Mouse (Mus musculus): ENCODE measurements at regions not wholly inside any gene's neighbourhood (a gene's known extent, or its start where the extent isn't known, plus 50 kb on each side); places are given as distances from the start of the nearest gene placed in this dataset.

GRCm38 (mm10) chr15:86645244-86645643 lies 431.0 kb downstream of the Tbc1d22a start:
- no peak overlapping the region for H3K4me3 ChIP-seq (replicated peaks)
- WGBS, result 90% methylated on average over 9 of the region's 9 CpGs
- no peak overlapping the region for H3K9ac ChIP-seq
- no peak for ATAC-seq (ENCODE audit: low FRiP score)
- H3K27me3 ChIP-seq, result no peaks in the 10 kb centered on the region
- no peak overlapping the region for H3K4me2 ChIP-seq
- H3K4me1 ChIP-seq, result no peaks in the 10 kb centered on the region
- H3K9me3 ChIP-seq, result no peaks in the 10 kb centered on the region
- no peak overlapping the region for H3K27ac ChIP-seq
- H3K36me3 ChIP-seq (replicated peaks), result no peaks in the 10 kb centered on the region

- H3K27me3 ChIP-seq, result no peaks in the 10 kb centered on the region
- H3K36me3 ChIP-seq (replicated peaks), result no peaks in the 10 kb centered on the region
- no peaks in the 10 kb centered on the region for H3K9me3 ChIP-seq
- no peak overlapping the region for H3K27ac ChIP-seq
- no peak overlapping the region for H3K9ac ChIP-seq
- H3K4me3 ChIP-seq (replicated peaks), result no peak overlapping the region
- no peaks in the 10 kb centered on the region for H3K4me1 ChIP-seq
- no peak for ATAC-seq (ENCODE audit: low FRiP score)
- WGBS, result 89% methylated on average over 3 of the region's 3 CpGs
- no peak overlapping the region for H3K4me2 ChIP-seq
These were observed 433.9 kb downstream of the Tbc1d22a start for GRCm38 (mm10) chr15:86648131-86648530.

GRCm38 (mm10) chr15:86673096-86673520 lies 458.8 kb downstream of the Tbc1d22a start:
- no peak overlapping the region for H3K9ac ChIP-seq
- H3K4me1 ChIP-seq, result peaks cover 5% of the 10 kb centered on the region
- peak; percentile 57; the same call in 1 of the 2 replicates for ATAC-seq (ENCODE audit: low FRiP score)
- H3K27me3 ChIP-seq, result no peaks in the 10 kb centered on the region
- 21% methylated on average over 9 of the region's 9 CpGs for WGBS
- no peaks in the 10 kb centered on the region for H3K9me3 ChIP-seq
- H3K27ac ChIP-seq, result no peak overlapping the region
- no peak overlapping the region for H3K4me2 ChIP-seq
- no peak overlapping the region for H3K4me3 ChIP-seq (replicated peaks)
- H3K36me3 ChIP-seq (replicated peaks), result no peaks in the 10 kb centered on the region

GRCm38 (mm10) chr15:86677016-86677415 lies 462.8 kb downstream of the Tbc1d22a start:
- no peak overlapping the region for H3K4me3 ChIP-seq (replicated peaks)
- H3K27me3 ChIP-seq, result no peaks in the 10 kb centered on the region
- H3K36me3 ChIP-seq (replicated peaks), result no peaks in the 10 kb centered on the region
- no peaks in the 10 kb centered on the region for H3K9me3 ChIP-seq
- H3K27ac ChIP-seq, result no peak overlapping the region
- H3K9ac ChIP-seq, result no peak overlapping the region
- H3K4me2 ChIP-seq, result no peak overlapping the region
- peaks cover 5% of the 10 kb centered on the region; the same call in 1 of the 2 replicates for H3K4me1 ChIP-seq
- ATAC-seq (ENCODE audit: low FRiP score), result no peak
- 85% methylated on average over 7 of the region's 7 CpGs for WGBS

GRCm38 (mm10) chr15:86683081-86683480 lies 468.8 kb downstream of the Tbc1d22a start:
- H3K36me3 ChIP-seq (replicated peaks), result no peaks in the 10 kb centered on the region
- no peaks in the 10 kb centered on the region; the same call in 1 of the 2 replicates for H3K4me1 ChIP-seq
- H3K4me3 ChIP-seq (replicated peaks), result no peak overlapping the region
- H3K27ac ChIP-seq, result no peak overlapping the region
- H3K9ac ChIP-seq, result no peak overlapping the region
- WGBS, result 95% methylated on average over 12 of the region's 12 CpGs
- H3K4me2 ChIP-seq, result no peak overlapping the region
- H3K9me3 ChIP-seq, result no peaks in the 10 kb centered on the region
- H3K27me3 ChIP-seq, result no peaks in the 10 kb centered on the region
- no peak for ATAC-seq (ENCODE audit: low FRiP score)

GRCm38 (mm10) chr15:86689694-86690093 lies 475.4 kb downstream of the Tbc1d22a start:
- 64% methylated on average over 8 of the region's 8 CpGs for WGBS
- Histone ChIP-seq H3K4me3 (replicated peaks) (no peak overlapping the region), H3K9me3 (no peaks in the 10 kb centered on the region), H3K27ac (no peak overlapping the region), H3K4me2 (no peak overlapping the region), H3K36me3 (replicated peaks) (no peaks in the 10 kb centered on the region), H3K9ac (no peak overlapping the region), H3K4me1 (no peaks in the 10 kb centered on the region), H3K27me3 (no peaks in the 10 kb centered on the region)
- ATAC-seq (ENCODE audit: low FRiP score), result no peak

GRCm38 (mm10) chr15:86696806-86697205 lies 482.5 kb downstream of the Tbc1d22a start:
- no peaks in the 10 kb centered on the region for H3K36me3 ChIP-seq (replicated peaks)
- WGBS, result 69% methylated on average over 4 of the region's 4 CpGs
- H3K4me1 ChIP-seq, result no peaks in the 10 kb centered on the region
- no peak overlapping the region for H3K27ac ChIP-seq
- no peak overlapping the region for H3K4me2 ChIP-seq
- H3K9me3 ChIP-seq, result no peaks in the 10 kb centered on the region
- no peaks in the 10 kb centered on the region for H3K27me3 ChIP-seq
- H3K9ac ChIP-seq, result no peak overlapping the region
- no peak for ATAC-seq (ENCODE audit: low FRiP score)
- no peak overlapping the region for H3K4me3 ChIP-seq (replicated peaks)

- no peak overlapping the region for H3K4me3 ChIP-seq (replicated peaks)
- WGBS, result 86% methylated on average over 2 of the region's 2 CpGs
- H3K4me2 ChIP-seq, result no peak overlapping the region
- no peaks in the 10 kb centered on the region for H3K9me3 ChIP-seq
- no peak for ATAC-seq (ENCODE audit: low FRiP score)
- no peak overlapping the region for H3K9ac ChIP-seq
- no peaks in the 10 kb centered on the region for H3K36me3 ChIP-seq (replicated peaks)
- no peak overlapping the region for H3K27ac ChIP-seq
- H3K4me1 ChIP-seq, result no peaks in the 10 kb centered on the region
- no peaks in the 10 kb centered on the region for H3K27me3 ChIP-seq
These were observed 496.2 kb downstream of the Tbc1d22a start for GRCm38 (mm10) chr15:86710429-86710828.

- H3K36me3 ChIP-seq (replicated peaks), result no peaks in the 10 kb centered on the region
- H3K9ac ChIP-seq, result no peak overlapping the region
- peak; percentile 36; the same call in 1 of the 2 replicates for ATAC-seq (ENCODE audit: low FRiP score)
- WGBS, result 38% methylated on average over 9 of the region's 9 CpGs
- peaks cover 4% of the 10 kb centered on the region; the same call in 1 of the 2 replicates for H3K9me3 ChIP-seq
- H3K4me3 ChIP-seq (replicated peaks), result no peak overlapping the region
- H3K27me3 ChIP-seq, result no peaks in the 10 kb centered on the region
- H3K4me2 ChIP-seq, result no peak overlapping the region
- H3K4me1 ChIP-seq, result 0 out of 2 replicates have a peak, but pooled peaks cover 7% of the 10 kb centered on the region
- H3K27ac ChIP-seq, result no peak overlapping the region; the same call in 1 of the 2 replicates
These were observed 504.1 kb downstream of the Tbc1d22a start for GRCm38 (mm10) chr15:86718376-86718775.

- Histone ChIP-seq H3K4me2 (no peak overlapping the region), H3K9me3 (peaks cover 4% of the 10 kb centered on the region; the same call in 1 of the 2 replicates), H3K4me3 (replicated peaks) (no peak overlapping the region), H3K4me1 (0 out of 2 replicates have a peak, but pooled peaks cover 7% of the 10 kb centered on the region), H3K27me3 (no peaks in the 10 kb centered on the region), H3K9ac (no peak overlapping the region), H3K27ac (no peak overlapping the region), H3K36me3 (replicated peaks) (no peaks in the 10 kb centered on the region)
- no peak for ATAC-seq (ENCODE audit: low FRiP score)
- WGBS, result 86% methylated on average over 12 of the region's 12 CpGs
These were observed 504.8 kb downstream of the Tbc1d22a start for GRCm38 (mm10) chr15:86719088-86719487.

GRCm38 (mm10) chr15:86721131-86721530 lies 506.9 kb downstream of the Tbc1d22a start:
- Histone ChIP-seq H3K4me2 (no peak overlapping the region), H3K27me3 (no peaks in the 10 kb centered on the region), H3K27ac (no peak overlapping the region), H3K4me3 (replicated peaks) (no peak overlapping the region), H3K4me1 (0 out of 2 replicates have a peak, but pooled peaks cover 7% of the 10 kb centered on the region), H3K36me3 (replicated peaks) (no peaks in the 10 kb centered on the region), H3K9me3 (peaks cover 4% of the 10 kb centered on the region; the same call in 1 of the 2 replicates), H3K9ac (no peak overlapping the region)
- ATAC-seq (ENCODE audit: low FRiP score), result no peak
- WGBS, result 84% methylated on average over 5 of the region's 5 CpGs

- Histone ChIP-seq H3K4me1 (no peaks in the 10 kb centered on the region; the same call in 1 of the 2 replicates), H3K36me3 (replicated peaks) (no peaks in the 10 kb centered on the region), H3K4me3 (replicated peaks) (no peak overlapping the region), H3K9ac (no peak overlapping the region), H3K27me3 (no peaks in the 10 kb centered on the region), H3K9me3 (no peaks in the 10 kb centered on the region), H3K4me2 (no peak overlapping the region), H3K27ac (no peak overlapping the region)
- no peak for ATAC-seq (ENCODE audit: low FRiP score)
These were observed 523.7 kb downstream of the Tbc1d22a start for GRCm38 (mm10) chr15:86737945-86738344.

- ATAC-seq (ENCODE audit: low FRiP score), result no peak
These were observed 524.1 kb downstream of the Tbc1d22a start for GRCm38 (mm10) chr15:86738356-86738755.

More at GRCm38 (mm10) chr15:86738356-86738755, 524.1 kb downstream of the Tbc1d22a start:
- Histone ChIP-seq H3K9ac (no peak overlapping the region), H3K27ac (no peak overlapping the region), H3K4me3 (replicated peaks) (no peak overlapping the region), H3K36me3 (replicated peaks) (no peaks in the 10 kb centered on the region), H3K9me3 (no peaks in the 10 kb centered on the region), H3K4me2 (no peak overlapping the region), H3K27me3 (no peaks in the 10 kb centered on the region), H3K4me1 (no peaks in the 10 kb centered on the region; the same call in 1 of the 2 replicates)
- WGBS, result 60% methylated on average over 5 of the region's 5 CpGs

Data from forebrain, embryonic 12.5 days (tissue).